Mouse (Mus musculus): ENCODE measurements at regions not wholly inside any gene's neighbourhood (a gene's known extent, or its start where the extent isn't known, plus 50 kb on each side); places are given as distances from the start of the nearest gene placed in this dataset.

DNA sequence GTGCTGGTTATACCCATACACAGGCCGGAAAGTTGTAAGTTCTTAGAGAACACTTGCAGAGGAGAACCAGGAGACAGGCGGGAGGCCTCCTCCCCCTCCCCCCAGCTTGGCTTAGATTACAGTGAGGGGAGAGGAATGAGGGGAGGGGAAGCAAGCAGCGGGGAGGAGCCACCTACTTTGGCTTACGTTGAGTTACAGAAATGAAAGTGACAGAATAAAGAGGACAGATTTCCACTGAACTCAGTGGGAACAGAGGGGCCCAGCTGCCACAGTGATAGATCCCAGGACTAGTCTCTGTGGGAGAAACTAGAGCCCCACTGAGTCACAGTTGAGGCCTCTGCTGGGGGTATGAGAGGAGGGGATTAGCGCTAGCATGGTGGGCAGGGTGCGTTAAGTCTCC is 86.5 kb upstream of the Gm11983 start:
- DNase-seq: peak; percentile 9 to 29

- DNase-seq: no peak
Observed at GRCm38 (mm10) chr11:6918546-6918945, 81.1 kb upstream of the Gm11983 start.

GRCm38 (mm10) chr11:6905630-6906029 is 68.2 kb upstream of the Gm11983 start:
- DNase-seq: no peak

- DNase-seq: no peak
Observed at GRCm38 (mm10) chr11:6902991-6903390, 65.5 kb upstream of the Gm11983 start.

DNA sequence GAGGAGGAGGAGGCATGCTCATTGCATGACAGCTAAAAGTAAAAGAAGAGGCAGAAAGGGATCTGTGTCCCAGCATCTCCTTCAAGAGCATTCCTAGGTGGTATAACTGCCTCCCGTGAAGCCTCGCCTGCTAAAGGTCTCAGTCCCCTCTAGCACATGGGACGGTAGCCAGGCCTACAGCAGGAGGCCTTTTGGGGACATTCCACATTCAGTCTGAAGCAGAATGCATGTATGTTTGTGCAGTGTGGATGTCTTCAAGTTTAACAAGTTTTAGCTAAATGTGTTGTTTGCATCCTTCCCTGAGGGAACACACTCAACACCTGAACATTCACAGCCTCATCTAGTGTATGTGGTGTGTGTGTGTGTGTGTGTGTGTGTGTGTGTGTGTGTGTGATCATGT is 64.8 kb upstream of the Gm11983 start:
- no peak for DNase-seq

DNA sequence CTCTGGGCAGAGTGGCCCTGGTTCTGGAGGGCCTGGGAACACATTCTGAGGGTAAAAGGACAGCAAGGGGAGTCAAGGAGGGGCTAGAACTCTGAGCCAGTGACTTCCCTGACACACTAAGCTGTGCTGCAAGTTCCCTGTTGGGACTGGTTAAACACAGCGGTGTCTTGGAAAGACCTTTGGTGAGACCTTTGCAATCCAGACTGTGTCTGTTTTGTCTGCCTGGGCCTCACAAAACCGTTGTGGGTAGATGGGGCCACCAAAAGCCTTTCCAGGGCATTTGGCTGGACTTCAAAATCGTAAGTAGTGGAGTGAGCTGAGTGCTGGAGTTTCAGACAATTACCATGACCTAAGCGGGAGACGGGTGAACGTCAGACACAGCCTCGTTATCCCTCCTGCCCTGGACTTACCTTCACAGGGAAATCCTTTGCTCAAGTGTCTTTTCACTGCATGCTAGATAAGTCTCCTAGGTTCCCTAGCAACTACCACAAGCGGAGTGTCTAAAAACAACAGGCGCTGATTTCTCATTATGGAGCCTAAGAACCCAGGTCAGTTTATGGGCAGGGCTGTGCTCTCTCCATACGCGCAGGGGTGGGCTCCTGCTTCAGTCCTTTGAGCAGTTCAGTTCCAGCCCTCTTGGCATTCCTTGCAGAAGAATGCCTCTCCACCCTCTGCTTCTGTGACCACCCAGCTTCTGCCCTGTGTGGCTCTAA is 63.5 kb upstream of the Gm11983 start:
- DNase-seq: no peak

GRCm38 (mm10) chr11:6900357-6900756 is 62.9 kb upstream of the Gm11983 start:
- no peak for DNase-seq

- DNase-seq: no peak
Observed at GRCm38 (mm10) chr11:6899271-6900005, 62.0 kb upstream of the Gm11983 start.

DNA sequence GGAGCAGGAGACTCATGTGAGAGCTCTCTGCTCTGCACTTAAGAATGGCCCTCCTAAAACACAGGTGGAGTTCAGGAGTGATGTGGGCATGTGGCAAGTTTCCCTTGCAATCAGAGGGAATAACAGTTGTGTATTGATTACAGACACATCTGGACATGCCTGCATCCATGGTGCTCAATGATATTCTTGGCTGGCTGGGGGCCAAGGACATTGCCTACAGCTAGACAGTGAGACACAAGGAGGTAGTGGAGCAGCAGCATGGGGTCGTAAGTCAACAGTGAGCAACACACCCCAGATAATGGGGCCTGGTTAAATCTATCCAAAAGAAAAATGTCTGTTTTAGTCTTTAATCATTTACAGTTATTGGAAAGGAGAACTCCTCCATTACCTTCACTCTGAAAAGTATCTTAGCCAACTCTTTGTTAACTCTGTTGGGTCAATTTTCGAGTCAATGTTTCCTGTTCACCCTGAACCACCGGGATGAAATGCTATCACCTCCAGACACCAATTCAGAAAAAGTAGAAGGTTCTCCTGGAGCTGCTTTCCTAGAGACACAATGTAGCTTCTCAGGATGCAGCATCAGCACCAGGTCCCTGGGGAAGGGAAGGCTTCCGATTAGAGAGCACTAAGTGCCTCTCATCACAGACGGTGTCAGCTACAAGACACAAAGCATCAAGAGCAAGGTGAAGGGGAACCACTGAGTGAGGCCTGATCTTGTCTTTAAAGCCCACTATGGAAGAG is 61.1 kb upstream of the Gm11983 start:
- DNase-seq: no peak

GRCm38 (mm10) chr11:6895786-6896093 is 58.3 kb upstream of the Gm11983 start:
- peak in 1 of 2 experiments; percentile 13 for DNase-seq

DNA sequence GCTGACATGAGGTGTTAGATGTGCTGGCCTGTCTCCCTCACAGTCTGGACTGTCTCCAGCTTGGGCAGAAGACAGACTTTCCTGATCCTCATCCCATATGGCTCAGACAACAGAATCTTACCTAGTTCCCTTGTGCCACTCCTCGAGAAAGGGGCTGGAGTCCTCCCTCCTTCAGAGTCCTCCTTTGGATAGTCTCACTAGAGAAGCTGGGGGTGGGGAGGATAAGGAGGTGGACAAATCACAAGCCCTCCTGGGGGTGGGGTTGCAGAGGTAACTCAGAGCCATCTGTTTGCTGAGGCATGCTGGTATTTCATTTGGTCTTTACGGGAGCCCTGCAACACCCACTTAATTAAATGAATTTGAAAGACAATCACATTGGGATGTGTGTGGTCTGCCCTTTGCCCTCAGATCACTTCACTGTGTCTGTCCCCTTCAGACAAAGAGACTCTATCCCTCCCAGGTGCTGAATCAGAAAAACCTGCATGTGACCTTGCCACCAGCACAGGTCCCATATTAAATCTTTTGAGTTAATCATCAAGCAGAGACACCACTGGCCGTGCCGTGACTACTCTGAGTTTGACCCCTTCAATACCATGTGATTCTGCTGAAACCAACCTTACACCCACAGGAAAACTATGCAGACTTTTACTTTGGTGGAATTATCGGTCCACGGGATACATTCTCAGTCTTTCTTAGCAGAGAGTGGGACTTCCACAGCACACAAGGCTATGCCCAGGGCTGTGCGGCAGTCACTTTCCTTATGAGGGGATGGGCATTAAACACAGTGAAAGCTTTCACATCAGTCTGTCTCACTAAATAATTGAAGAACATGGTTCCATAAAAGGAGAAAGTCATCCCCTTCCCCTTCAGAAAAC is 57.7 kb upstream of the Gm11983 start:
- DNase-seq: no peak

DNA sequence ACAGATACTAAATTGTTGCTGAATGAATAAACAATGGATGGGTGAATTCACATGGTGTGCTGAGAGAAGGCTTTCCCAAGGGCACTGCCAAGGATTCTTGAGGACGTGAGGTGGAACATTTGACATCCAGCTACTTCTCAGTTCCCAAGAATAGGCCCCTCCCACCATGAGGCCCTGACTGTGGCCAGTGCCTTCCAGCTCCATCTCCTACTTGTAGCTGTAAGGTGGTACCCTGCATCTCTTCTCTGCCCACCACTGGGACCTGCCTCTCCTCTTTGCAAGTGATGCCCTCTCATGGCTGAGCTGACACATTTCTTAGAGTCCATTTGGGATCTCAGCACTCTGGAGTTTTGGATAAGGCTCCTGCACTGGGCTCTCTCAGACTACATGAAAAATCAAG is 56.3 kb upstream of the Gm11983 start:
- DNase-seq: no peak

DNA sequence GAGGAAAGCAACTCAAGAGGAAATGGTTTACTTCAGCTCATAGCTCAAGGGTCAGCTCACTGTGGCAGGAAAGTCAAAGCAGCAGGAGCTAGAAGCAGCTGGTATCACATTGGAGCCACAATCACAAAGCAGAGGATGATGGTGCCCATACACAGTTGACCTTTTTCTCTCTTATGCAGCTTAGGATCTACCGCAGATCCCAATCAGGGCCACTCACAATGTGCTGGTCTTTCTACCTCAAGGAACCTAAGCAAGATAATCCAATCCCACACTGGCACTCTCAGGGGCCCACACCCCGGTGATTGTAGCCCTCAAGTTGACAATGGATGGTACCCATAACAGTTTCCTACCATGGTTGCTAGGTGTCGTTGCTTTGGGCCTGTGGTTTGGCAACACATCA is 55.6 kb upstream of the Gm11983 start:
- DNase-seq: no peak

- DNase-seq: no peak
Observed at GRCm38 (mm10) chr11:6890450-6890849, 53.0 kb upstream of the Gm11983 start.

- no peak for DNase-seq
Observed at GRCm38 (mm10) chr11:6889660-6890185, 52.3 kb upstream of the Gm11983 start.

DNA sequence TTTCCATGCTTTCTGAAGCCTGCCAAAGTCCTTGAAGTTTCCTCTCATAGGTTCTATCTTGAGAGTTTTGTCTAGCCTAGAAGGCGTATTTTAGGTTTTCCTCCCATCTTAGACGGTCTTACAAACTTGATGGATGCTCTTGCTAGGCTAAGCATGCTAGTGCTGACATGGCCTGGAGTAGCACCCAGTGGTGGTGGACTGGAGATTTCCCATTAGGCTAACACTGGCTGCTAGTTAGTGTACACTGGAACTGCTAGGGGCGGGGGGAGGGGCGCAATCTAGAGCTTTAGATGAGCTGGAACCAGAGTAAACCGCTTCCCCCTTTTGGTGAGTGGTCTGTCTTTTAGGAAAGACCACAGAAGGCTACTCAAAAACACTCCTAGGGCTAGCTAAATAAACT is 51.7 kb upstream of the Gm11983 start:
- DNase-seq: no peak
